Mouse (Mus musculus): ENCODE results near the gene Dnase1.

DNA sequence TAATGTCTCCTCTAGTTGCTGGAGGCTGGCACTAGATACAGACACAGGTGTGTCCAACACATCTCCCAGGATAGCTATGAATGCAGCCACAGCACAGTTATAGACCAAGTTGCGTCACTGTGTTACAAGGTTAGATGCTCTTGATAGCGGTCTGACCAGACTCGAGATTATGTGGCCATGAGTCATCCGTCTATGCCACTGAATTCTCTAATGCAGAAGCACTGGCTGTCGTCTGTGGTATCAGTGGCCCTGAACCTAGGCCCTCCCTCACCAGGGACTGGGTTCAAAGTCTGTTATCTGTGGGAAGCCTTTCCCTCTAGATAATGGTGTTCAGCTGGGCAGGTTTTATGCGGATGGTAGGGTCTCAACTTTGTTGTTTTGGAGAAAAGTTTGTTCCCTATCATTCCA lies 4.4 kb upstream of the Dnase1 start:
- no peak for TF ChIP-seq POLR2A (IDR thresholded peaks at IDR 0.05; ENCODE audit: borderline replicate concordance, insufficient read depth, low read length)
- no peak for TF ChIP-seq CTCF (IDR thresholded peaks at IDR 0.05; ENCODE audit: borderline replicate concordance, insufficient read depth, low read depth, low read length)
